Mouse (Mus musculus) neural tube, embryonic 12.5 days (tissue): ENCODE data around the gene Pip5k1a. TPM values are rescaled to one million over a fixed set of nuclear protein-coding genes. Genes with fewer than 3 reads are reported as not detected.
A peak's percentile ranks its signal among the peaks of the same experiment; 100 is the strongest.

Experiments used
- ATAC-seq: fragments of 200-750 bp; cut with Nextera tagmentation; 2 replicates; pipeline ENCODE4 v1.8.0; 2017; ENCODE audit warnings: low read depth, mild to moderate bottlenecking, moderate TSS enrichment, moderate library complexity; ENCODE audit not compliant: low FRiP score
- H3K27ac ChIP-seq: fragments of 300-500 bp; sonication (generic); 2 replicates; pipeline ENCODE4 v1.5.1; 2016
- H3K27me3 ChIP-seq: fragments of 300-500 bp; sonication (generic); replicated peaks from 2 replicates; pipeline ENCODE4 v1.6.1; 2016; ENCODE audit warnings: mild to moderate bottlenecking
- H3K36me3 ChIP-seq: fragments of 300-500 bp; sonication (generic); 2 replicates; pipeline ENCODE4 v1.6.1; 2016; ENCODE audit warnings: mild to moderate bottlenecking
- H3K4me1 ChIP-seq: fragments of 300-500 bp; sonication (generic); 2 replicates; pipeline ENCODE4 v1.6.1; 2016
- H3K4me2 ChIP-seq: fragments of 300-500 bp; sonication (generic); replicated peaks from 2 replicates; pipeline ENCODE4 v1.6.1; 2016; ENCODE audit warnings: mild to moderate bottlenecking
- H3K4me3 ChIP-seq: fragments of 300-500 bp; sonication (generic); 2 replicates; pipeline ENCODE4 v1.5.1; 2016
- H3K9ac ChIP-seq: fragments of 300-500 bp; sonication (generic); 2 replicates; pipeline ENCODE4 v1.6.1; 2016; ENCODE audit warnings: mild to moderate bottlenecking
- H3K9me3 ChIP-seq: fragments of 300-500 bp; sonication (generic); 2 replicates; pipeline ENCODE4 v1.6.1; 2016; ENCODE audit warnings: mild to moderate bottlenecking
- WGBS: fragments of 180-500 bp; shearing (Covaris S2); methylation state at CpG from one replicate; pipeline ENCODE4 v1.1.7; 2016; 5-methylcytosine and 5-hydroxymethylcytosine counted together
- polyA plus RNA-seq: library from polyadenylated mRNA; unstranded; fragments of >200 nt; fragmentation: Nextera tagmentation; extraction: Ambion mirVana; gene quantifications from 2 replicates; pipeline ENCODE4 v1.2.1, GENCODE M21; 2016

Gene Pip5k1a
- polyA plus RNA-seq, result 20.4 and 22.8 TPM in 2 replicates

DNA sequence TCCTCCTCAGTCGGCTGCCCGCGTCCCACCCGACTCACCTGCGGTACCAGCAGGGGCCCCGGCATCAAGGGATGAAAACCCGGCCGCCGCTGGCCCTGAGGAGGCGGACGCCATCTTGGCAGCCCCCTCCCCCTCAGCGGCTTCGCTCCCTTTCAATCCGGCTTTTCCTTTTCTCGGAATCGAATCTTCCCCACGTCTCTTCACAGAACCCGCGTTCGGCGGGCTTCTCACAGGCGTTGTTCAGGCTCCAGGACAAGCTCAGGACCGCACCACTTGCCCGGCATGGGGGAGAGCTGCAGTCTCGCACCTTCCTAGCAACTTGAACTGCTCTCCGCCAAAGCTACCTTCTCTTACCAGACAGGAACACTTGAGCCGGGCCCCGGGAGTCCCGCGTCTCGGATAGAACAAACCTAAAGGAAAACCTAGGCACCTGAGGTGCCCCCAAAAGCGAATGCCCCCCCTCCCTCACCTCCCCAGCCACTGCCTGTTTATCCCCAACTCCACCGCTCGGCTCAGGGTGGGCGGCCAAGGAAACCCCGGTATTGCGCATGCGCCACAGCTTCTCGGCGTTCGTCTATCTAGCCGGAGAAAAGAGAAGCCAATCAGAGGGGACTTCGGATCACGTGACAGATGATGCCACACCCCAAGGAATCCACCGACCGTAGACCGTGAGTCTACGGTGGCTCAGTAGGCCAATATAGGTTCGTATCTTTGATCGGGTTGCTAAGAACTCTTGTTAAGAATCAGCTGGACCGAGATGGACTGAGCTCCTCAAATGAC is at the start of gene Pip5k1a:
TSS of gene Pip5k1a (minus strand) at position 593 of the 780 bp plus-strand sequence.
- Histone ChIP-seq H3K36me3 (no peaks in the 10 kb centered on the region), H3K9ac (peak within 1 kb of the TSS; percentile 91), H3K27me3 (no peaks in the 10 kb centered on the region), H3K9me3 (no peaks in the 10 kb centered on the region), H3K4me3 (peak within 1 kb of the TSS; percentile 94), H3K4me1 (peaks cover 7% of the 10 kb centered on the region), H3K4me2 (peak within 1 kb of the TSS; percentile 75), H3K27ac (peak within 1 kb of the TSS; percentile 74)
- WGBS, result under 1% methylated on average over 51 of the region's 51 CpGs
- peak; percentile 91 for ATAC-seq

DNA sequence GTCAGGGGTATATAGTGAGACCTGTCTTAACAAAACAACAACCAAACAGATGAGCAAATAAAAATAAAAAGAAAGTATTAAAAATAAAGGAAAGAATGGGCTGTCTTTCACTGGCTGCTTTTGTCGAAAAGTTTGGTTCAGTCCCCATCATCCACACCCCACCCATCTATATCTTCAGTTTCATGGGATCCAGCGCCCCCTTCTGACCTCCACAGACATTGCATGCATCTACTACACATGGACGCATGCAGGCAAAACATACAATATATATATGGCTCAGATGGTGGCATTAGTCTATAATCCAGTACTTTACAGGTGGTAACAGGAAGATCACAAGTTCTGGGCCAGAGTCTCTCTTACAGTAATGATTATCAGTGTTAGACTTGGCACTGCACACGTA is 47.1 kb upstream of the Pip5k1a start:
- no peak for ATAC-seq
- H3K9me3 ChIP-seq, result no peaks in the 10 kb centered on the region
- no peaks in the 10 kb centered on the region for H3K36me3 ChIP-seq
- no peaks in the 10 kb centered on the region for H3K27me3 ChIP-seq
- no peaks in the 10 kb centered on the region for H3K4me1 ChIP-seq
- H3K4me3 ChIP-seq, result no peak overlapping the region
- H3K4me2 ChIP-seq, result no peak overlapping the region
- WGBS, result 51% methylated on average over 4 of the region's 4 CpGs
- no peak overlapping the region for H3K9ac ChIP-seq
- no peak overlapping the region for H3K27ac ChIP-seq

DNA sequence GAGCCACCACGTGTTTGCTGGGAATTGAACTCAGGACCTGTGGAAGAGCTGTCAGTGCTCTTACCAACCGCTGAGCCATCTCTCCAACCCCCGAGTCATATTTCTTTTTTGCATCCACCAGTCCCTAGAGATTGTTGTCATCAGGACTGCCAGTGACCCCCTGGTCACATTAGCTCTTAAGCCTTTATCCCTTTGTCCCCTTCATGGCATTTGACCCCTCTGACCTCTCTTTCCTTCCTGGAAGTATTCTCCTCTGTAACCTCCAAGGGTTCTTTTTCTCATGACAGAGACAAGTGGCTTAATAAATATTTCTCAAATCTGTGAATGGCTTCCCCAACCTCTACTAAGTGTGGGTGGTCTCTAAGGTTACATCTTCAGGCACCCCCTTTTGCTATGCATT is 41.2 kb upstream of the Pip5k1a start:
- Histone ChIP-seq H3K4me2 (no peak overlapping the region), H3K9me3 (no peaks in the 10 kb centered on the region), H3K9ac (no peak overlapping the region), H3K4me1 (no peaks in the 10 kb centered on the region), H3K27ac (no peak overlapping the region), H3K36me3 (no peaks in the 10 kb centered on the region), H3K4me3 (no peak overlapping the region), H3K27me3 (no peaks in the 10 kb centered on the region)
- no peak for ATAC-seq
- WGBS, result 34% methylated on average over 3 of the region's 3 CpGs

DNA sequence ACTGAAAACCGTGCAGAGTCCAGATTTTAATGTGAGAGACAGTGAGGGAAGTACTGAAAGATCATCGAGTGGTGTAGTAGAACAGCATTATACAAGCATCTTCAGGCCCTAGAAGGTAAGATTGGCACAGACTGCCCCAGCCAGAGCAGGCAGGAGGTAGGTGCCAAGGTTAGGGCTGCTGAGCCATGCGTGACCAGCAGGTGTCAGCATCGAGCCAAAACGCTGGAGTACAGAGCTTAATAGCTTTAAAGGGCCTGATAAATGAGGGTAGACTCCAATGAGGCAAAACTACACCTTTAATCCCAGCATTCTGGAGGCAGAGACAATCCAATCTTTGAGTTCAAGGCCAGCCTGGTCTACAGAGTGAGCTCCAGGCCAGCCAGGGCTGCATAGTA is 35.9 kb upstream of the Pip5k1a start:
- WGBS, result 10% methylated on average over 5 of the region's 5 CpGs
- no peak overlapping the region for H3K27ac ChIP-seq
- H3K27me3 ChIP-seq, result no peaks in the 10 kb centered on the region
- H3K4me2 ChIP-seq, result no peak overlapping the region
- no peaks in the 10 kb centered on the region for H3K9me3 ChIP-seq
- no peak overlapping the region for H3K9ac ChIP-seq
- H3K4me1 ChIP-seq, result no peaks in the 10 kb centered on the region
- no peak overlapping the region for H3K4me3 ChIP-seq
- ATAC-seq, result peak; percentile 81; the same call in 1 of the 2 replicates
- H3K36me3 ChIP-seq, result peaks cover 12% of the 10 kb centered on the region

DNA sequence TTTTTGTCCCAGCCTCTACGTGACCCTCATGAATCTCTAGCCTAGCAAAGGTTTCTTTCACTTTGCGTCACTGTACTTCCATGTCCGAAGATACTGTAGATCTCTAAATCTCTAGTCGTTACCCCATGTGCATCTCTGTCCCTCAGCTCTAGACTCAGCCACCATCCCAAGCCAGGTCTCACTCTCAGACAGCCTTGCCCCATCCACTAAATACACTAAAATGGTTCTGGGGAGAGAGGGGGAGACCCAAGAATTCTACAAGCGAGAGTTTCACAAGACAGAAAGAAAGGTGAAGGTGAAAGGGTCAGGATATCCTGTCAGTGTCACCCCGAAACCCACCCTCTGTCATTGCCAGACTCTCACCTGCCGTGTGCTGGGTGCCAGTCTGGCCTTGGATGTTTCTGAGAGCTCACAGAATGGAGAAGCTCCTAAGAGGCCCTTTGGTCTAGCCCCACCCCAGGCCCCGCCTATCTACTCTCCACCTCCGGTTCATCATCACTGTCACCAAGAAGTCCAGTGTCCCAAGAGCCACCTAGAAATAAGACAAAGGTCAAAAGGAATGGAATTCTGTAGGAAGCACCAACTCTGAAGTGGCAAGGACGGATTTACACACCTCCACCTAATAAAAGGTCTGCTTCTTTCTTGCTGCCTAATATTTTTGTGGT is 35.4 kb upstream of the Pip5k1a start, which contains the start of gene Tnfaip8l2:
TSS of gene Tnfaip8l2 (minus strand) at position 409 of the 665 bp plus-strand sequence.
- H3K36me3 ChIP-seq, result peaks cover 12% of the 10 kb centered on the region
- H3K4me1 ChIP-seq, result no peaks in the 10 kb centered on the region
- no peak within 1 kb of the TSS for H3K27ac ChIP-seq
- no peak within 1 kb of the TSS for H3K9ac ChIP-seq
- ATAC-seq, result 0 out of 2 replicates have a peak, but pooled peaks have one; percentile 21
- H3K27me3 ChIP-seq, result no peaks in the 10 kb centered on the region
- H3K4me3 ChIP-seq, result no peak within 1 kb of the TSS
- 84% methylated on average over 10 of the region's 10 CpGs for WGBS
- no peaks in the 10 kb centered on the region for H3K9me3 ChIP-seq
- no peak within 1 kb of the TSS for H3K4me2 ChIP-seq

DNA sequence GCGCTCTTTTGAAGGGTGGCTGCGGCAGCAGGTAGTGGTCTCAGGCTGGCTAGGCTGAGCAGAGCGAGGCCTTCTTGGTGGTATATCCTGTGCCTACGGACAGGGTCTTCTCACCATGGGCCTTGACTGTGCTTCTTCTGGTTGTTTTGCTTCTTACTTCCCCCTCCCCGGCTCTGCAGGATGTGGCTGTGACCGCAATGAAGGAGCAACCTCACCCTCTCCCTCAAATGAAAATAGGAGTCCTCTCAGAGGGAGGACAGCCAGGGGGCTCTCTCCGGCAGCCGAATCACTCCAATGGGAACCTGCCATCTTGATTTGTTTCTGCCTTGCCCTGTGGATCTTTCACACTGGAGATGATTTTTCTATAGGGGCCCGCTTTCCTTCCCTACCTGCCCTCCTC is 34.7 kb upstream of the Pip5k1a start:
- Histone ChIP-seq H3K36me3 (peaks cover 12% of the 10 kb centered on the region), H3K27me3 (no peaks in the 10 kb centered on the region), H3K4me2 (no peak overlapping the region), H3K4me1 (no peaks in the 10 kb centered on the region), H3K9me3 (no peaks in the 10 kb centered on the region), H3K27ac (no peak overlapping the region), H3K9ac (no peak overlapping the region), H3K4me3 (no peak overlapping the region)
- no peak for ATAC-seq
- 91% methylated on average over 9 of the region's 9 CpGs for WGBS

DNA sequence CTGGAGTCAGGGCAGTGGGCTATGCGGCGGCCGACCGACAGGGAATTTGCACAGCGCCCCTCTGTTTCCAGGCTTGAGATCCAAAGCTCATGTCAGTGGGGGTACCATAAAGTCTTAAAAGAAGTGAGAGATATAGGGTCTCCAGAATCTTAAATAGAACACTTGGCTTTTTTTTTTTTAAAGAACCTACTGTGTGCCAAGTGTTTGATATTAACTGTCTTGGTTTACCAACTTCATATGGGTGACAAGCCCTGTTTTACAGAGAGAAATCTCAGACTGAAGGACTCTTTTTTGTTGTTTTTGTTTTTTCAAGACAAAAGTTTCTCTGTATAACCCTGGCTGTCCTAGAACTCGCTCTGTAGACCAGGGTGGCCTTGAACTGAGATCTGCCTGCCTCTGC is 34.1 kb upstream of the Pip5k1a start:
- no peak overlapping the region for H3K4me3 ChIP-seq
- H3K4me1 ChIP-seq, result no peaks in the 10 kb centered on the region
- no peaks in the 10 kb centered on the region for H3K9me3 ChIP-seq
- no peaks in the 10 kb centered on the region for H3K27me3 ChIP-seq
- H3K27ac ChIP-seq, result no peak overlapping the region
- no peak overlapping the region for H3K4me2 ChIP-seq
- no peak for ATAC-seq
- no peak overlapping the region for H3K9ac ChIP-seq
- peaks cover 12% of the 10 kb centered on the region for H3K36me3 ChIP-seq
- WGBS, result 86% methylated on average over 6 of the region's 6 CpGs

DNA sequence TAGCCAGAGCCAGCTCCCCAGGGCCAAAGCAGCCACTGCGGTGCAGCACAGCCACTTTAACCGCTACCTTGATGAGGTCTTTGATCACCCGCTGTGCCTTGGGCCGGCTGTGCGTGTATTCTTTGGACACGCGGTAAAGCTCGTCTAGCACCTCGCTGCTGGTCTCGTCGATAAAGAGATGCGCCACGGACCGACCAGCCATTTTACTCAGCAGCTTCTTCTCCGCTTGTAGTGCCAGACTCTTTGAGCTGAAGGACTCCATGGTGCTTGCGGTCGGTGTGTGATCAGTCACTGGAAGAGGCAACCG is 33.5 kb upstream of the Pip5k1a start:
- Histone ChIP-seq H3K4me3 (no peak overlapping the region), H3K9me3 (no peaks in the 10 kb centered on the region), H3K4me1 (peaks cover 3% of the 10 kb centered on the region; the same call in 1 of the 2 replicates), H3K36me3 (peaks cover 12% of the 10 kb centered on the region), H3K9ac (no peak overlapping the region), H3K27ac (no peak overlapping the region), H3K4me2 (no peak overlapping the region), H3K27me3 (no peaks in the 10 kb centered on the region)
- 64% methylated on average over 18 of the region's 18 CpGs for WGBS
- no peak for ATAC-seq

DNA sequence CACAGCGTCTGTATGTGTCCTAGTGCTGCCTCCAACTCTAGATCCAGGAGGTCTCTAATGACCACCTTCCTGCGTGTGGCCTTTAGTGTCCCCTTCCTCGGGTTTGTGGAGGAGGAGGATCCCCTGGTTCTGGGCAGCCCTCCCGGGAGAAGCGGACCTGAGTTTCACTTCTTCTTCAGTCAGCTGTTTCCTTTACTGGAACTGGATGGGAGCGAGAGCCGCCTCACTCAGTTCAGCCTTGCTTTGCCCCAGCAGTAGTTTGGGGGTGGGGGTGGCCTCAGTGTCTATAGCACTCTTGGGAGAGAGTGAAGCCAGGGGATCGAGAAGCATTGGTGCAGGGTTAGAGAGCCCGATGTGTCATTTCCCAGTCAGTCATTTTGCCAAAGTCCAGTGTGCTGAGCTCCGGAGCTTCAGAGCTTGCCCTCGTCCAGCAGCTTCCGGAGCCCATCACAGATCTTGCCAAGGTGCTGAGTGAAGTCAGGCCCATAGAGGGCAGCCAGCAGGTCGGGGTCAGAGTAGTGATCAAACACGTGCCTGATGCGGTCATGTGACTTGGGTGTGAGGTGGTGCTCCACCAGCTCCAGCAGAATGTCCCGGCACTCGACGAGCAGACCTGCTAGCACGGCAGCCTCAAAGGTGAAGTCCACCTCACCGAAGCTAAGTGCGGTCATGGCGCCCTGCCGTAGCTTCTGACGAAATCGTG is 33.0 kb upstream of the Pip5k1a start:
- H3K27ac ChIP-seq, result no peak overlapping the region
- H3K36me3 ChIP-seq, result peaks cover 12% of the 10 kb centered on the region
- no peak for ATAC-seq
- no peaks in the 10 kb centered on the region for H3K27me3 ChIP-seq
- no peak overlapping the region for H3K4me3 ChIP-seq
- H3K4me2 ChIP-seq, result no peak overlapping the region
- no peaks in the 10 kb centered on the region for H3K9me3 ChIP-seq
- WGBS, result 74% methylated on average over 25 of the region's 25 CpGs
- H3K9ac ChIP-seq, result no peak overlapping the region
- H3K4me1 ChIP-seq, result peaks cover 8% of the 10 kb centered on the region; the same call in 1 of the 2 replicates

DNA sequence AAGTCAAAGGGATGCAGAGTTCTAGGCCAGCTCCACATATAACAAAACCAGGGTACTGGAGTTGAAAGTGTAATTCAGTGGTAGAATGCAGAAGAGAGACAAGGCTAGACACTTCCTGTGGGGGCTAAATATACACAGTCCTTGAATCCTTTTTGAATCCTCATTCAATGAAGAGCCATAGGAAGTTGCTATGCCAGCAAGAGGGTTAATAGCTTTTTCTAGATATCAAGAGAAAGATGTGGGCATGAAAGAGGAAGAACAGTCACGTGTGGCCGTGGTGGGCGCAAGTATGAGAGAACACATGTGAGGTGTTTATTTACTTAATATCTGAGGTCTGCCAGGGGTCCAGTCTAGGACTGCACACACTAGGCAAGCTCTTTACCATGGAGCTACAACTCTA is 29.6 kb upstream of the Pip5k1a start:
- H3K27ac ChIP-seq, result no peak overlapping the region
- H3K9ac ChIP-seq, result no peak overlapping the region
- no peak for ATAC-seq

DNA sequence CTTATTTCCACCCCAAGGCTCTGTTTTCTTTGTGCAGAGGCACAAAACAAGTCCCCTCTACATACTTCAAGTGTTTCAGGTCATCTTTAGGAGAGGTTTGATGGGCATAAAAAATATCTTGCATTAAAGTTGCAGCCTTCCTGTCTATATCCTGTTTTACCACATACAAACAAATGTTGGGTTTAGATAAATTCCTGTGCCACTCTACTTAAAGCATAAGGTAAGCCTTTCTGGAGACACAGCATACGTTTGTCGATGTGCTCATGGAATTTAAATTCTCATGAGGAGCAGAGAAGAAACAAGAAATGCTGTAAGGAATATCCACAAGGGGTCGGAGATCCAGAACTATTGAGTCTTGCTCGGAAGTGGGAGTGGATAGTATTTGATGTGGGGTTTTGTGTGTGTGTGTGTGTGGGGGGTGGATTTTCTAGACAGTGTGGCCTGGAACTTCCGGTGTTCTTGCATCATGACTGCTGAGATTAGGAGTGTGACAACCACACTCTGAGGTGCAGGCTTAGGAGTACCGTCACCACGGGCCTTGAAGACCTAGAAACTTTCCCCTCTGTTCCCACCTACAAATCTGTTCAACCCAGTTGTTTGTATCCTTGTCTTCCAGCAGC is 28.8 kb upstream of the Pip5k1a start:
- H3K27ac ChIP-seq, result no peak overlapping the region
- H3K9me3 ChIP-seq, result no peaks in the 10 kb centered on the region
- H3K4me2 ChIP-seq, result peak overlapping the region; percentile 58
- H3K4me3 ChIP-seq, result no peak overlapping the region; the same call in 1 of the 2 replicates
- peaks cover 12% of the 10 kb centered on the region for H3K4me1 ChIP-seq
- H3K36me3 ChIP-seq, result peaks cover 13% of the 10 kb centered on the region
- ATAC-seq, result no peak
- H3K27me3 ChIP-seq, result no peaks in the 10 kb centered on the region
- H3K9ac ChIP-seq, result no peak overlapping the region
- WGBS, result 91% methylated on average over 7 of the region's 7 CpGs

More for the DNA sequence above, 29.6 kb upstream of the Pip5k1a start:
- H3K27me3 ChIP-seq, result no peaks in the 10 kb centered on the region
- no peak overlapping the region for H3K4me2 ChIP-seq
- 91% methylated on average over 3 of the region's 3 CpGs for WGBS
- no peaks in the 10 kb centered on the region for H3K9me3 ChIP-seq
- H3K4me1 ChIP-seq, result peaks cover 12% of the 10 kb centered on the region
- H3K4me3 ChIP-seq, result no peak overlapping the region
- peaks cover 12% of the 10 kb centered on the region for H3K36me3 ChIP-seq

DNA sequence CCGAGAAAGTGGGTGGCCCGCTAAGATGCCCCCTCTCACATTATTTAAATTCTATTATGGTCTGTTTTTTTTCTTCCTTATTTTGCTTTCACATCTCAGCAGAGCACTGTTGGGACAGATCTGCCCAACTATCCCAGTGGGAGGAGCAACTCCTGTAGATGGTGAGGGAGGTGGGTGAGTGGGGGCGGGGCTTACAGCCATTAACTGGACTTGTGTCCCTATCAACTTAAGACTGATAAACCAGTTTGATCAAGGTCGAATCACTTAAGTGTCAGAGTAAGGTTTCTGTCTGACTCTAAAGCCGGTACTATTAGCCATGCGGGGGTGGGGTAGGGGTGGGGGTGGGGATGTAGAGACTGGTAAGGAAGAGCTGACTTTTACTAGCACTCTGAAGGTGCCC is 28.3 kb upstream of the Pip5k1a start:
- no peak for ATAC-seq
- H3K27ac ChIP-seq, result no peak overlapping the region
- peak overlapping the region; percentile 23 for H3K4me3 ChIP-seq
- H3K4me2 ChIP-seq, result peak overlapping the region; percentile 58
- H3K27me3 ChIP-seq, result no peaks in the 10 kb centered on the region
- no peaks in the 10 kb centered on the region for H3K9me3 ChIP-seq
- H3K9ac ChIP-seq, result 0 out of 2 replicates have a peak overlapping the region, but pooled peaks have one; percentile 35
- 30% methylated on average over 6 of the region's 6 CpGs for WGBS
- peaks cover 17% of the 10 kb centered on the region for H3K4me1 ChIP-seq
- peaks cover 9% of the 10 kb centered on the region for H3K36me3 ChIP-seq
